Mouse (Mus musculus) heart, adult 9 months (tissue): ENCODE measurements at regions not wholly inside any gene's neighbourhood (a gene's known extent, or its start where the extent isn't known, plus 50 kb on each side); places are given as distances from the start of the nearest gene placed in this dataset.
"Not testable (repeated sequence)": the region's sequence is repeated elsewhere in the genome, so short reads cannot be mapped to it uniquely, and the experiment has no call there.

Source experiments
- DNase-seq, 2 experiments: peaks; one replicate each; pipeline ENCODE4 v3.0.0; 2022; ENCODE audit warnings: low spot score in 2 of 2

- DNase-seq = no peak
Measured at GRCm38 (mm10) chr1:165017793-165018192, 82.5 kb upstream of the Xcl1 start.

DNA sequence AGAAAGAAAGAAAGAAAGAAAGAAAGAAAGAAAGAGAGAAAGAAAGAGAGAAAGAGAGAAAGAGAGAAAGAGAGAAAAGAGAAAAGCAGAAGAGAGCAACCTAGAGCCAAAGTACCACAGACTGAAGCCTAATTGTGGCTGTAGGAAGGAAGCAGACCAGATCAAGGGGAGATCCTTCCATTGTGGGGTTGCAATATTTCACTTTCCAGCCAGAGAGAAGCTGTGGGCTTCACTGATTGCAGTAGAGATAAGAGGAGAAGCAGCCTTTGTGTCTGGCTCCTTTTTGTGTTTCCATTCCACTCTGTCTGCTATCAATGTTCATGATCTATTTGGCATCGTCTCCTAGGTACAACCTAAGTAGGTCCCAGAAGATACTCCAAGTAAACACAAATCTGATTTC lies 79.0 kb upstream of the Xcl1 start:
- DNase-seq = no peak

DNA sequence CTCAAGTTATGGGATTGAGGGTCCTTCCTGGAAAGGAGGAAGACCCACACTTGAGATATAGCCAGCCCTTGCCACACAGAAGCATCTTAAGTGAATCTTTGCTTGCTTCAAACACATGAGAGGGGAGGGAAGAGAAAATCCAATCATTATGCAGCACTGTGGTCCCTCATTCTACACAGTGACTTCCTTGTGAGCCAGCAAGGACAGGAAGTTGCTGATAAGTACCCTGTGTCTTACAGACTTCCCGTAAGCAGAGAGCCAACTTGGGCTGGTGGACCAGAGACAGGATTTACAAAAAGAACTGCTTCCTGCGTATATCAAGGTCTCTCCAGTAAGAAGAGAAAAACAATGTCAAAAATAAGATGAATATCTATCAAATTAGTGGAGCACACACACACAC lies 78.1 kb upstream of the Xcl1 start:
- DNase-seq = no peak

- no peak for DNase-seq
Measured at GRCm38 (mm10) chr1:165012376-165012775, 77.0 kb upstream of the Xcl1 start.

GRCm38 (mm10) chr1:164999515-164999914 lies 64.2 kb upstream of the Xcl1 start:
- peak in 1 of 2 experiments; percentile 7 for DNase-seq

GRCm38 (mm10) chr1:164998621-164999020 lies 63.3 kb upstream of the Xcl1 start:
- DNase-seq = no peak

DNA sequence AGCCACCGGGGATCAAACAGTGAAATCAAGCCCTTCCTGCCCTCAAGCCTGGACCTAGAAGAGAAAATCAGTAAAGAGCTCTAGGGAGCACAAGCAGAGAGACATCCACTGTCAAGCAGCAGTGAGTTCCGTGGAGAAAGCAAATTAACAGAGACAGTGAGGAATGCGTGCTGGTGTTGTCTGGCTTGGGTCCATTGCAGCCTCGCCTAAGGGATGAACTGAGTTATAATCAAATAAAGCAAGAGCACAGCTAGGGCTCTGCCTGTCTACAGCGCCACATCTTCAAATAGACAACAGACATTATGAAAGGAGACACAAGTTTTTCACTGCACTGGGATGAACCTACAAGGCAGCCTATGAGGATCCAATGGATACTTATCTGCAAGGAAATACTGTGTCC lies 62.3 kb upstream of the Xcl1 start:
- DNase-seq = peak in 1 of 2 experiments; percentile 18

- DNase-seq = no peak
Measured at GRCm38 (mm10) chr1:164994247-164994660, 58.9 kb upstream of the Xcl1 start.

DNA sequence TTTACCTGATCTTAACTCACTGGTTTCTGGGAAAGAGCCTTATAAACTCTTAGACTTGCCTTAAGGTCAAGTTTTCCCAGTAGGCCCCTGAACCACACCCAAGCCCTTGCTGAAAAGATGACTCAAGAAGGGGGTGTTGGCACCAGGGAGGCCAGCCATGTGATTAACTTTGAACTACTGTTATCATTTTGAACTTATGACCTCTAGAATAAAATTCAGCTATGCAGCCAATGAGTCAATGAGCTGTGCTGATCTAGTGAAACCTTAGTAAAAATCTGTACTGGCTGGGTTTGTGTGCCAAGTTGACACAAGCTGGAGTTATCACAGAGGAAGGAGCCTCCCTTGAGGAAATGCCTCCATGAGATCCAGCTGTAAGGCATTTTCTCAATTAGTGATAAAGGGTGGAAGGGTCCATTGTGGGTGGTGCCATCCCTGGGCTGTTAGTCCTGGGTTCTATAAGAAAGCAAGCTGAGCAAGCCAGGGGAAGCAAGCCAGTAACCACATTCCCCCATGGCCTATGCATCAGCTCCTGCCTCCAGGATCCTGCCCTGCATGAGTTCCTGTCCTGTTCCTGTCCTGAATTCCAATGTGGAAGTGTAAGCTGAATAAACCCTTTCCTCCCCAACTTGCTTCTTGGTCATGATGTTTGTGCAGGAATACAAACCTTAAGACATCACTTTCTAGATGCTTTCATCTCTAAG lies 58.0 kb upstream of the Xcl1 start:
- DNase-seq = peak; percentile 34 to 46

- DNase-seq = peak in 1 of 2 experiments; percentile 19
Measured at GRCm38 (mm10) chr1:164988982-164989381, 53.7 kb upstream of the Xcl1 start.

GRCm38 (mm10) chr1:164988191-164988590 lies 52.9 kb upstream of the Xcl1 start:
- DNase-seq = no peak

- not testable (repeated sequence) for DNase-seq
Measured at GRCm38 (mm10) chr1:164985521-164985920, 50.2 kb upstream of the Xcl1 start.
